Mouse (Mus musculus): ENCODE results near the gene Bcor.
A peak's percentile ranks its signal among the peaks of the same experiment; 100 is the strongest.

Gene Bcor

DNA sequence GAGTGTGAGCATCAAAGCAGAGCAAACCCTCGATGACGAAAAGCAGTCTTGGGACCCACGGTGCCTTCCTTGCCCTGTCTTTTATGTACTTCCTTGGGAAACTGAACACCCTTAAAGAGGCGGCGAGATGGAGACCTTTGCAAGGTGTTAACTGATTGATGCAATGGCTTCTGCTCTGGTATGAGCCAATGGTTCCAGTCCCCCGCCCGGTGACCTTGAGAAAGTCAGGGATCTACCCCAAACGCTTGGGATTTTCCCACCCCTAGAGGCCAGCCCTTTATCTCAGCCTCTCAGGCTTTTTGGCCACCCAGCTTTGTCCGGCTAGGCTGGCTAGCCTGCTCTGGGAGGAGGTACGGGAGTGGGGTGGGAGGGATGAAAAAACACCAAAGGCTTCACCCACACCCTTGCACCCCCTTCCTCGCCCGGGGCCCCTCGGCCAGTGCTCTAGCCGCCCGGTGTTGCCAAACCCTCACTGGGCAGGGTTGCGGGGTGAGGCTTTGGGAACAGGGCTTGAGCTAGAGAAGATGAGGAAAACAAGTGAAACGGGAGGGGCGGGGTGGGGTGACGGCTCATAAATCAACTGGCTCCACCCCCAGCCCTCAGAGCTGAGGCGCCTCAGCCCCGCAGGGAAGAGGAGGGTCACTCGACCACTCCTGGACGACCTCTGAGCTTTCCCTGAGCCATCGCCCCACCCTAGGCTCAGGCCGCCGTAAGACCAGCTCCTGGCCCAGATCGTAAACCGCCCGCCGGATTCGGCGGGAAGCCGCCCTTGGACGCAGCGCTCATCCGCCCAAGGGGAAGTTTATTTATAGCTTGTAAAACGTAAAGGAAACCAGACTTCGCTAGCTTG is 154.7 kb downstream of the Bcor start:
- peak; percentile 25 for DNase-seq (ENCODE audit: low spot score)

- no peak for DNase-seq (ENCODE audit: low spot score)
Measured at GRCm38 (mm10) chrX:12004416-12004815, 155.7 kb downstream of the Bcor start.

GRCm38 (mm10) chrX:12003947-12004346 is 156.2 kb downstream of the Bcor start:
- no peak for DNase-seq (ENCODE audit: low spot score)

DNA sequence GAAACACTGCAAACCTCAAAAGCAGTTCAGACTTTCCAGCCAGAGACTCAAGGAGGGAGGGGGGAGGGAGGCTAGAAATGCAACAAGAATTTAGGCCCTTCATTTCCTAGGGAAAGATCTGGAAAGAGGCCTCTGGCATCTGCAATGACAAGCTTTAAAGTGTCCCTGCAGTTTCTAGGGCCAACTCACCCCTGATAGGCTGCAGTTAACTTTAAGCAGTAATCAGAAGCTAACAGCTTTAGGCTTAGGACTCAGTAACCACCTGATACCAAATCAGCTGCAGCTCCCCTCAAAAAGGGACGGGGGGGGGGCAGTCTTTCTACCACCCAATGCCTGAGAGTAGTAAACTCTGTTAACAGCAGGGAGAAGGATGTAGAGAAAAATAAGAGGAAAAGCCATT is 156.6 kb downstream of the Bcor start:
- DNase-seq (ENCODE audit: low spot score) = no peak

- DNase-seq (ENCODE audit: low spot score) = no peak
Measured at GRCm38 (mm10) chrX:12003106-12003505, 157.0 kb downstream of the Bcor start.

GRCm38 (mm10) chrX:12002596-12002995 is 157.6 kb downstream of the Bcor start:
- no peak for DNase-seq (ENCODE audit: low spot score)

- DNase-seq (ENCODE audit: low spot score) = no peak
Measured at GRCm38 (mm10) chrX:12001969-12002368, 158.2 kb downstream of the Bcor start.

DNA sequence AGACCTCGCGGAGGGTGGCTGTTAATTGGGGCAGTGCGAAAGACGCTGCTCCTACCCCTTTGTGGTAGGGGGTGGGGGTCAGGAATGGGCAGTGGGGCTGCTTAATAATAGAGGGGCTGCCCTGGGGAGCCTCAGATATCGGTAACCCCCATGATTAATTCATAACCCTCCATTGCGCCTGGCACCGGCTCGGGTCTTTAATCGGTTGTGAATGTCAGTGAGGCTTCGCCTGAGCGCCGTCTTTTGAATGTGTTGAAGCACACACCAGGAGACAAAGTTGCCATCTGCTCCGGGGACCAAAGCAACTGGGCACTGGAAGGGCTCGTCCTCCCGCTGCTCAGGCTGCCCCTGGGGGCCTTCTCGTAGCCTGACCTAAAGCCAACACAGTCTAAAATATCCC is 158.8 kb downstream of the Bcor start:
- DNase-seq (ENCODE audit: low spot score) = no peak

- DNase-seq (ENCODE audit: low spot score) = no peak
Measured at GRCm38 (mm10) chrX:12000620-12001019, 159.5 kb downstream of the Bcor start.

GRCm38 (mm10) chrX:11999951-12000350 is 160.2 kb downstream of the Bcor start:
- DNase-seq (ENCODE audit: low spot score) = no peak

DNA sequence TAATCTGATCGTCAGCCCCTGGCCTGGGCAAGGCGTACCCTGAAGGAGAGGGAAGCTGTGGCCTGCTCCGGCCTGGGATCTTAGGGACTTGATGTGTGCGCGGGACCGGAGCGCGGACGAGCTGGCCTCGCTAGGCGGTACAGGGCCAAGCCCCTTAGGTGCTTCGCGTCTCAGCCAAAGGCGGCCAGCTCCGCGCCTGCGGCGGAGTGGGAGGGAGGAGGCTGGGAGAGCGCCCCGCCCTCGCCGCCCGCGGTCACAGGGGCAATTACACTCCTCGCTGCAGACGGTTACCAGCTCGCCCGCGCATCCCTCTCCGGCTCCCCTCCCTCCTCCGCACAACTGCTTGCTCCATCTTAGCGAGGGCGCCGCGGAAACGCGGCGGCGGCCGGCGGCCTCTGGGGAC is 161.2 kb downstream of the Bcor start:
- peak; percentile 72 for DNase-seq (ENCODE audit: low spot score)

DNA sequence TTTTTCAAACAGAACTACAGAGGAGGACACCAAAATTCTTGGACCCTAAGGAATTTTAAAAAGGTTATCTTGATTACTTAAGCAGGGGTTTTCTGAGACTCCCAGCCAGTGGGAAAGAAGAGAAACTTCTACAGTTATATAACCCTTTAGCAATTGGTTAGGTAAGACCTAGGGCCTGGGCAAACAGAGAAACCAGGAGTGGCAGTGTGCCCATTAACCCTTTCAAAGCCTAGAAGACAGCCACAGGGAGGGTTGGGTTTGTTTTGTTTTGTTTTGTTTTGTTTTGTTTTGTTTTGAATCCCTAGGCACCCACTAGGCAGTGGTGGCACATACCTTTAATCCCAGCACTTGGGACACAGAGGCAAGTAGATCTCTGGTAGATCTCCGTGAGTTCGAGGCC is 163.3 kb downstream of the Bcor start:
- no peak for DNase-seq (ENCODE audit: low spot score)

DNA sequence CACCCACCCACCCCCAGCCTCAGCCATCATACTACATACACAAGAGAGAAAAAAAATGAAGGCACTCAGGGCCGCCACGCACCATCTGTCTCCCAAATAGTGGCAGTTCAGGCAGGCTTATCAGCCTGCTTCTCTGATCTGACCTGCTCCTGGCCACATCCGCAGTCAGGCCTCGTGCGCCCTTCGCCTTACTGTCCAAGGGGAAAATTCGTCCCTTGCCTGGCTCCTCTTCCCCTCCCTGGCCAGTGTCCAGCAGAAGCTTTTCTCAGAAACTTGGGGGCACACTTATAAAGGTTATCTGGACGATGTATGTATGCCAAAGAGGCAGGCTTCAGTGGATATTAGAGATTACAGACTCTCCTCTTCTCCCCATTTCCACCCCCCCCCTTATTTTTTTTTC is 163.7 kb downstream of the Bcor start:
- no peak for DNase-seq (ENCODE audit: low spot score)

GRCm38 (mm10) chrX:11993641-11994419 is 166.3 kb downstream of the Bcor start:
- no peak for DNase-seq (ENCODE audit: low spot score)

DNA sequence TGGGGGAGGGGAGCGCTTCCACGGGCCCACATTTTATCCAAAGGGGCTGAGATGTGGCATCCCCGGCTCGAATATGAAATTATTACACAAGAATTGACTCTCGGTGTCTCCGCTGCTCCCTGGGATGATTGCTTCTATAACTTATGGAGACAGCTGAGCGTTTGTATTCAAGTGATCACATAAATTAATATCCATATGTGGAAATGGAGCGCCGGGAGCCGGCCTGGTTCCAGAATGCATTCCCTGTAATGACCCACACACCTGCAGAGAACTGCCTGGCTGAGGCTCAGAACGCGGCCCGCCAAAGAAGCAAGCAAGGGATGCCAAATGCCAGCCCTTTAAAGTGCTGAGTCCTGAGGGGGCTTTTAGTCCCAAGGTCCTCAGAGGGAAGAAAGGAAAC is 170.7 kb downstream of the Bcor start:
- no peak for DNase-seq (ENCODE audit: low spot score)

DNA sequence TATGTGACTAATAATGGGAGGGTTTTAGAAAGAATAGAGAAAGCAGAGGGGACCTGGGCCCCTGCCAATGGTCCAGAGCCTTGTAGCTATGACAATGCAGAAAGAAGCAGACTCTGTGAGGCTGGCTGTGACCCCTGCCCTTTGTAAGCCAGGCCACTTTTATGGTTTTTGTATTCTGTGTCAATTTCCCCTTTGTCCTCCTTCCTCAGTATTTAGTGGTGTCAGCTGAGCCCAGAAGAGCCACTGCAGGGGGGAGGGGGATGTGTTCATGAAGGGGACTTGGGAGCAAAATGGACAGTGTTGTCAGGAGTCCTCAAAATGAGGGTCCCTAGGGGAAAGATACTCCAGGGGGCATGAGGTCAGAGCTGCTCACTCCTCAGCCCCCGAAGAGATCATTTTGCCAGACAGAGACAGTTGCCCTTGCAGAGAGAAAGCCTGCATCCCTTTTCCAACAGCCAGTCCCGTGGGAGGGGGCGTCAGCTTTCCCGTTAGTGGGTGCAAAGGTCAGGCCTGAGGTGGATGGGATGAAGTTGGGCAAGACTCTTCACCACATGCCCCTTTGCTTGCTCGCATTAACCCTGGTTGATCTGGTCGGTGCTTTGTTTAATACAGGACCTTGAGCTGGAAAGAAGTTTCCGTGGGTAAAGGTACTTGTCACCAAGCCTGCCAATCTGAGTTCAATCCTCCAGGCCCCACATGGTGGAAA is 171.8 kb downstream of the Bcor start:
- DNase-seq (ENCODE audit: low spot score) = no peak

DNA sequence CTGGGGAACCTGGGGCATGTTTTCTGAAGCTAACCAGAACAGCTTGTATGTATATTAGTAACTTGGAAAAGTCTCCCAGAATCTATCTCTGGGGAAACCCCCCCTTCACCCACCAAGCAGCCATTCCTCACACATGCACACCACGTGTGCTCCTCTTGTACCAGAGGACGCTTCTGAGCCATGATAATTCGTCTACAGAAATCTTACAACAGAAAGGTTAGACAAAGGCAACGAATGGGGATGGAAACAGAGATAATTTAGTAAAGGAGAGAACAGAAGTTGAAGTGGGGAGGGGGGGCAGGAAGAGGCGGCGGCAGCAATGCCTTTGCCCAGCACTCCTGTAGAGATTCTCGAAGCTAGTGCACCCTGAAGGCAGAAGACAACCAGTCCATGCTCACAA is 172.6 kb downstream of the Bcor start:
- no peak for DNase-seq (ENCODE audit: low spot score)

All from ovary, adult 18-20 months (tissue).